Comparison of ENCODE assay signal across 8 mouse cellular contexts in genomic region chr7:25314606-25315305, GRCm38 (mm10). TPM values are rescaled to one million over a fixed set of nuclear protein-coding genes. Genes with fewer than 3 reads are reported as not detected.
DNase-seq lines count a peak whose midpoint lies in the region; ATAC-seq lines count a peak whose summit lies in the region.
"Had no signal": no experiment of that assay in that cellular context is flagged by ENCODE, and none has a peak within 500 bp of the region (broad histone marks: within the 10 kb centered on the region; RNA-seq: fewer than 3 reads in every experiment).

No protein-coding gene starts in this region.

- WGBS in liver, embryonic 11.5 days, result 4% methylated on average over 51 of the region's 51 CpGs
- 2% methylated on average over 41 of the region's 51 CpGs for WGBS in embryonic facial prominence, embryonic 15.5 days
- whole genome bisulfite sequencing in intestine, embryonic 16.5 days, result 3% methylated on average over 44 of the region's 51 CpGs
- WGBS in neural tube, embryonic 15.5 days, result 4% methylated on average over 42 of the region's 51 CpGs

- no peaks in the 10 kb centered on the region for H3K36me3 ChIP-seq in liver, embryonic 11.5 days (ENCODE audit: control insufficient read depth, insufficient read depth, low read length)
- H3K36me3 ChIP-seq in embryonic facial prominence, embryonic 15.5 days, result no peaks in the 10 kb centered on the region
- no peaks in the 10 kb centered on the region for H3K36me3 ChIP-seq in intestine, embryonic 16.5 days (ENCODE audit: control insufficient read depth, insufficient read depth, low read length)
- H3K36me3 ChIP-seq in neural tube, embryonic 15.5 days, result peaks cover 12% of the 10 kb centered on the region; the same call in 1 of the 2 replicates

- peaks cover 51% of the 10 kb centered on the region for H3K27me3 ChIP-seq in liver, embryonic 11.5 days (replicated peaks; ENCODE audit: control insufficient read depth, insufficient read depth, low read length)
- peaks cover 49% of the 10 kb centered on the region for H3K27me3 ChIP-seq in embryonic facial prominence, embryonic 15.5 days
- H3K27me3 ChIP-seq in intestine, embryonic 16.5 days (replicated peaks; ENCODE audit: control insufficient read depth, insufficient read depth, low read length), result peaks cover 41% of the 10 kb centered on the region
- peaks cover 39% of the 10 kb centered on the region for H3K27me3 ChIP-seq in neural tube, embryonic 15.5 days (replicated peaks)

- DNase-seq in liver, embryonic 11.5 days (ENCODE audit: low spot score), result no peak
- DNase-seq in liver, result no peak
- no peak for DNase-seq in yolk sac, embryonic 10.5 days (ENCODE audit: low spot score)

- peaks cover 19% of the 10 kb centered on the region for H3K4me1 ChIP-seq in liver, embryonic 11.5 days (replicated peaks; ENCODE audit: control insufficient read depth, insufficient read depth, low read length)
- peaks cover 35% of the 10 kb centered on the region for H3K4me1 ChIP-seq in embryonic facial prominence, embryonic 15.5 days
- peaks cover 22% of the 10 kb centered on the region for H3K4me1 ChIP-seq in intestine, embryonic 16.5 days (ENCODE audit: control insufficient read depth, insufficient read depth, low read length)
- H3K4me1 ChIP-seq in neural tube, embryonic 15.5 days, result peaks cover 37% of the 10 kb centered on the region

- no peak overlapping the region; the same call in 1 of the 2 replicates for H3K9ac ChIP-seq in liver, embryonic 11.5 days (ENCODE audit: low read depth, low read length)
- H3K9ac ChIP-seq in embryonic facial prominence, embryonic 15.5 days, result peak overlapping the region; percentile 26; the same call in 1 of the 2 replicates
- H3K9ac ChIP-seq in intestine, embryonic 16.5 days (ENCODE audit: low read depth, low read length), result 0 out of 2 replicates have a peak overlapping the region, but pooled peaks have one; percentile 62
- peak overlapping the region; percentile 32; the same call in 1 of the 2 replicates for H3K9ac ChIP-seq in neural tube, embryonic 15.5 days (replicated peaks)

- no peak for ATAC-seq in liver, embryonic 11.5 days (replicated peaks; ENCODE audit: low FRiP score)
- ATAC-seq in embryonic facial prominence, embryonic 15.5 days (ENCODE audit: insufficient number of reproducible peaks, low FRiP score, low TSS enrichment, low read depth), result no peak
- ATAC-seq in intestine, embryonic 16.5 days, result no peak
- ATAC-seq in neural tube, embryonic 15.5 days (ENCODE audit: low FRiP score), result no peak
- ATAC-seq in frontal cortex, adult (ENCODE audit: low TSS enrichment), result no peak

- peak overlapping the region; percentile 92 for H3K4me2 ChIP-seq in liver, embryonic 11.5 days
- H3K4me2 ChIP-seq in embryonic facial prominence, embryonic 15.5 days (replicated peaks), result peak overlapping the region; percentile 96
- H3K4me2 ChIP-seq in intestine, embryonic 16.5 days (ENCODE audit: low read depth, low read length), result peak overlapping the region; percentile 84
- H3K4me2 ChIP-seq in neural tube, embryonic 15.5 days, result peak overlapping the region; percentile 64

- no peaks in the 10 kb centered on the region for H3K9me3 ChIP-seq in liver, embryonic 11.5 days (ENCODE audit: control insufficient read depth, low read length)
- no peaks in the 10 kb centered on the region for H3K9me3 ChIP-seq in embryonic facial prominence, embryonic 15.5 days (replicated peaks)
- no peaks in the 10 kb centered on the region for H3K9me3 ChIP-seq in intestine, embryonic 16.5 days (ENCODE audit: control insufficient read depth, low read length)
- H3K9me3 ChIP-seq in neural tube, embryonic 15.5 days (replicated peaks), result no peaks in the 10 kb centered on the region

- H3K27ac ChIP-seq in liver, embryonic 11.5 days (ENCODE audit: low read depth, low read length), result no peak overlapping the region
- H3K27ac ChIP-seq in embryonic facial prominence, embryonic 15.5 days (replicated peaks), result no peak overlapping the region
- no peak overlapping the region for H3K27ac ChIP-seq in intestine, embryonic 16.5 days (ENCODE audit: low read length)
- H3K27ac ChIP-seq in neural tube, embryonic 15.5 days (replicated peaks), result no peak overlapping the region

- H3K4me3 ChIP-seq in liver, embryonic 11.5 days (ENCODE audit: low read depth, low read length), result peak overlapping the region; percentile 49
- peak overlapping the region; percentile 53 for H3K4me3 ChIP-seq in embryonic facial prominence, embryonic 15.5 days (replicated peaks)
- H3K4me3 ChIP-seq in intestine, embryonic 16.5 days (ENCODE audit: low read length), result peak overlapping the region; percentile 51
- peak overlapping the region; percentile 32 for H3K4me3 ChIP-seq in neural tube, embryonic 15.5 days (replicated peaks)

RNA-seq across cellular contexts. Expression of gene Megf8, which starts 2.2 kb away (rescaled TPM):
- 5.1 and 5.5 TPM in 2 replicates for polyA plus RNA-seq in liver, embryonic 11.5 days (2014; fragmentation: Nextera tagmentation; extraction: Ambion mirVana)
- polyA plus RNA-seq in embryonic facial prominence, embryonic 15.5 days (2015; fragmentation: Nextera tagmentation; extraction: Ambion mirVana), result 16.4 and 17.3 TPM in 2 replicates
- 6.8 and 7.1 TPM in 2 replicates for polyA plus RNA-seq in intestine, embryonic 16.5 days (2015; fragmentation: Nextera tagmentation; extraction: Ambion mirVana)
- 19.3 and 22.7 TPM in 2 replicates for polyA plus RNA-seq in neural tube, embryonic 15.5 days (2015; fragmentation: Nextera tagmentation; extraction: Ambion mirVana)

RNA-seq across cellular contexts. Expression of gene Tmem145, which starts 8.8 kb away (rescaled TPM):
- 0.16 and 0.32 TPM in 2 replicates for polyA plus RNA-seq in liver, embryonic 11.5 days (2014; fragmentation: Nextera tagmentation; extraction: Ambion mirVana)
- polyA plus RNA-seq in embryonic facial prominence, embryonic 15.5 days (2015; fragmentation: Nextera tagmentation; extraction: Ambion mirVana), result 1.2 and 1.8 TPM in 2 replicates
- polyA plus RNA-seq in intestine, embryonic 16.5 days (2015; fragmentation: Nextera tagmentation; extraction: Ambion mirVana), result 0.61 and 1.1 TPM in 2 replicates
- polyA plus RNA-seq in neural tube, embryonic 15.5 days (2015; fragmentation: Nextera tagmentation; extraction: Ambion mirVana), result 73.5 and 98.1 TPM in 2 replicates

RNA-seq across cellular contexts. Expression of gene Prr19, which starts 13.5 kb away (rescaled TPM):
- 0.32 and 0.68 TPM in 2 replicates for polyA plus RNA-seq in liver, embryonic 11.5 days (2014; fragmentation: Nextera tagmentation; extraction: Ambion mirVana)
- polyA plus RNA-seq in embryonic facial prominence, embryonic 15.5 days (2015; fragmentation: Nextera tagmentation; extraction: Ambion mirVana), result 0.49 and 0.65 TPM in 2 replicates
- 0.56 and 0.93 TPM in 2 replicates for polyA plus RNA-seq in intestine, embryonic 16.5 days (2015; fragmentation: Nextera tagmentation; extraction: Ambion mirVana)
- 3.0 and 3.5 TPM in 2 replicates for polyA plus RNA-seq in neural tube, embryonic 15.5 days (2015; fragmentation: Nextera tagmentation; extraction: Ambion mirVana)
- polyA plus RNA-seq: large intestine, adult 2 months had no signal

RNA-seq across cellular contexts. Expression of gene Pafah1b3, which starts 17.0 kb away (rescaled TPM):
- 104 and 106 TPM in 2 replicates for polyA plus RNA-seq in liver, embryonic 11.5 days (2014; fragmentation: Nextera tagmentation; extraction: Ambion mirVana)
- 213 and 216 TPM in 2 replicates for polyA plus RNA-seq in embryonic facial prominence, embryonic 15.5 days (2015; fragmentation: Nextera tagmentation; extraction: Ambion mirVana)
- polyA plus RNA-seq in intestine, embryonic 16.5 days (2015; fragmentation: Nextera tagmentation; extraction: Ambion mirVana), result 175 and 180 TPM in 2 replicates
- 458 and 569 TPM in 2 replicates for polyA plus RNA-seq in neural tube, embryonic 15.5 days (2015; fragmentation: Nextera tagmentation; extraction: Ambion mirVana)

RNA-seq across cellular contexts. Expression of gene Cic, which starts 47.3 kb away (rescaled TPM):
- 21.6 and 25.2 TPM in 2 replicates for polyA plus RNA-seq in liver, embryonic 11.5 days (2014; fragmentation: Nextera tagmentation; extraction: Ambion mirVana)
- 46.3 and 50.6 TPM in 2 replicates for polyA plus RNA-seq in embryonic facial prominence, embryonic 15.5 days (2015; fragmentation: Nextera tagmentation; extraction: Ambion mirVana)
- 17.3 and 19.9 TPM in 2 replicates for polyA plus RNA-seq in intestine, embryonic 16.5 days (2015; fragmentation: Nextera tagmentation; extraction: Ambion mirVana)
- 33.3 and 37.2 TPM in 2 replicates for polyA plus RNA-seq in neural tube, embryonic 15.5 days (2015; fragmentation: Nextera tagmentation; extraction: Ambion mirVana)

Comparison
In these comparisons a context has a peak if more than half of its experiments do, and no peak if none do; other contexts are left out.
1. RNA of gene Tmem145, which starts 8.8 kb away (polyA plus RNA-seq): 73.5 to 98.1 TPM in neural tube, embryonic 15.5 days; 1.2 to 1.8 TPM in embryonic facial prominence, embryonic 15.5 days, 0.61 to 1.1 TPM in intestine, embryonic 16.5 days and 0.16 to 0.32 TPM in liver, embryonic 11.5 days; every median in the first group is over 10 times any median in the second.
2. Peak in every context shown above with its lines, with median percentiles within 50 percentile points of each other: H3K4me2 ChIP-seq and H3K4me3 ChIP-seq.